Mouse (Mus musculus) spleen, adult 2 months (tissue): Measurements from ENCODE around the gene Ankmy2. TPM values are rescaled to one million over a fixed set of nuclear protein-coding genes. Genes with fewer than 3 reads are reported as not detected.

ENCODE experiments used
- DNase-seq, 2 experiments: peaks; one replicate each; pipeline versions ENCODE4 v3.0.0 to v3.0.0-alpha.2; 2012 to 2021; ENCODE audit warnings: low spot score in 2 of 2, low read depth in 1 of 2
- H3K27ac ChIP-seq: fragments of 200-500 bp; 2 replicates; pipeline ENCODE4 v1.5.1; 2012; ENCODE audit warnings: low read length, inconsistent platforms; ENCODE audit not compliant: insufficient read depth
- H3K27me3 ChIP-seq: fragments of 200-500 bp; 2 replicates; pipeline ENCODE4 v1.6.1; 2012; ENCODE audit warnings: mild to moderate bottlenecking, moderate library complexity, low read length, inconsistent platforms; ENCODE audit not compliant: control insufficient read depth, insufficient read depth
- H3K36me3 ChIP-seq: fragments of 200-500 bp; 2 replicates; pipeline ENCODE4 v1.6.1; 2012; ENCODE audit warnings: mild to moderate bottlenecking, low read length, inconsistent platforms; ENCODE audit not compliant: control insufficient read depth, insufficient read depth
- H3K4me1 ChIP-seq: fragments of 200-500 bp; 2 replicates; pipeline ENCODE4 v1.6.1; 2011; ENCODE audit warnings: inconsistent platforms; ENCODE audit not compliant: control insufficient read depth, insufficient read depth, insufficient read length
- H3K4me3 ChIP-seq: fragments of 200-500 bp; 2 replicates; pipeline ENCODE4 v1.5.1; 2011; ENCODE audit warnings: mild to moderate bottlenecking, inconsistent platforms; ENCODE audit not compliant: insufficient read depth, insufficient read length; ENCODE audit errors: extremely low read depth
- CTCF ChIP-seq: fragments of 200-500 bp; IDR thresholded peaks from 2 replicates; pipeline ENCODE4 v1.5.1; 2011; ENCODE audit warnings: mild to moderate bottlenecking, inconsistent platforms; ENCODE audit not compliant: insufficient read depth, insufficient read length, insufficient replicate concordance; ENCODE audit errors: extremely low read depth
- POLR2A ChIP-seq: fragments of 200-500 bp; IDR thresholded peaks from 2 replicates; pipeline ENCODE4 v1.6.1; 2011; ENCODE audit warnings: low read depth, low read length, inconsistent platforms
- WGBS: fragments of 180-500 bp; shearing (Covaris S2); methylation state at CpG from one replicate; pipeline ENCODE4 v1.1.7; 2018; 5-methylcytosine and 5-hydroxymethylcytosine counted together
- polyA plus RNA-seq: library from polyadenylated mRNA; depleted of rRNA; stranded (reverse); fragments of >200 nt; gene quantifications from 2 replicates; pipeline ENCODE4 v1.2.3, GENCODE M21; 2012; rRNA removed

Ankmy2 gene
- 3.6 and 4.2 TPM in 2 replicates for polyA plus RNA-seq

DNA sequence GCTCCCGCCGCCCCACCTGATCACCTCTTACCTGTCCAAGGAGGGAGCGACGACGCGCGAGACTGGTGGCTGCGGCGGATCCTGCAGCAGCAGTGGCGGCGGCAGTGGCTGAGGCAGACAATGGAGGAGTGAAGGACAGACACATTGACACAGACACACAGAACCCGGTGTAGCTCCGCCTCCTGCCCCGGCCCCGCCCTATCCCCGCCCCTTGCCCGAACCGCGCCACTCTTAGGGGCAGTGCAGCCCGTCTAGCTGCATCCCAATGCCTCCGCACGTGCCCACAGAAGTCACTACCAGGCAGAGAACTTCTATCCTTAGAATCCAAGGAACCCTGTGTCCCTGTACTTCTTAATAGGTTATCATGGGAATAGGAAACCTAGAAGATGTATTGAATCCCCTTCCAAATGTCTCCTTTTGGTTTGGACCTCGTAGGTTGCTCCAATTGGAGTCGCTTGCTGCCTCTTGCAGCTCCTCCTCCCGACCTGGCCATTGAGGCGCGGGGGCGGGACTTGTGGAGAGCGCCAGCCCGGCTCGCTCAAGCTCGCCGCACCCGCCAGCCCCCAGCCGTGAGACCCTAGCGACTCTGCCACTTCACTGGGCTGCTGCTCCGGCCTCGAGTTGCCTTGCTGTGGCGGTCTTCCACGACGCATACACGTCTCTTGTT is at the start of gene Ankmy2:
Gene Ankmy2, plus strand, starts transcription at position 478 of the 667 bp plus-strand sequence.
- H3K27ac ChIP-seq, result peak within 1 kb of the TSS; percentile 84
- peak; percentile 90 for TF ChIP-seq POLR2A
- no peak for TF ChIP-seq CTCF
- peak within 1 kb of the TSS; percentile 81 for H3K4me3 ChIP-seq
- peak; percentile 85 to 89 for DNase-seq
- H3K36me3 ChIP-seq, result no peaks in the 10 kb centered on the region
- H3K4me1 ChIP-seq, result peaks cover 11% of the 10 kb centered on the region; the same call in 1 of the 2 replicates
- no peaks in the 10 kb centered on the region for H3K27me3 ChIP-seq
- WGBS, result under 1% methylated on average over 42 of the region's 42 CpGs

DNA sequence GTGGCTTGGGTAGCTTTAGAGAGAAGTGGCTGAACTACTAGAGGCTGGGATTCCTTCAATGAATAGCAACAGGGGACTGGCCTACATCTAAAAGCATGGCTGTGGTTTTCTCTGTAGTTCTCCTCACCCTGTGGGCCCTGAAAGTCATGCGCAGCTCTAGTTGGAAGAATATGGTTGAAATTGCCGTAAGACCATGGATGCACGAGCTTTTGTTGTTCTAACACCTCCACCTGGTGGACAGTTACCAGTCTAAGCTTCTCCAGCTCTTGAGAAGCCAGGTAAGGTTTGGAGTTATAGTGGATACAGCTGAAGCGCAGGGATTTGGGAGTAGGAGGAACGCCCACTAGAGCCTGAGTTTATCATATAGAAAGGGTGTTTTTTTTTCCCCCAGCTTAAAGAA is 48.5 kb upstream of the Ankmy2 start:
- Histone ChIP-seq H3K27me3 (no peaks in the 10 kb centered on the region), H3K4me3 (no peak overlapping the region), H3K27ac (no peak overlapping the region), H3K4me1 (no peaks in the 10 kb centered on the region), H3K36me3 (peaks cover 20% of the 10 kb centered on the region)
- TF ChIP-seq CTCF (no peak), POLR2A (no peak)
- WGBS, result 93% methylated on average over 5 of the region's 5 CpGs
- no peak for DNase-seq

DNA sequence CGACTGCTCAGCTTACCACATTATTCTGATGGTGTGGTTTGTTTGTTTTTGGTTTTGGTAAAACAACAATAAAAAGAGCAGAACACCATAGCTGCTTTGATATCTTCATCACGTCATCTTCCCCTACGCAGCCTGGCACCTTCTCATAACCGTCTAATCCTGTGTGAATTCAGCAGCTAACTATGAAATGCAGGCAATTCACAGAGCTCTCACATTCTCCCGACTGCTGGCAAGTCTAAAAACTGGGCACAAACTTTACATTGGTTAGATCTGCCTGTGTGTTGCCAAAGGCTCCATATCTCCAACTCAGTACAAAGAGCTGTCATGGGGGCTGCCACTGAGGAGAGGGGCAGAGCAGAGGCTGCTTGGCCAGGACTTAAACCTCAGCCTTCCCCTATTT is 46.5 kb upstream of the Ankmy2 start:
- H3K4me1 ChIP-seq, result no peaks in the 10 kb centered on the region
- peaks cover 19% of the 10 kb centered on the region for H3K36me3 ChIP-seq
- TF ChIP-seq CTCF (no peak), POLR2A (no peak)
- no peaks in the 10 kb centered on the region for H3K27me3 ChIP-seq
- 88% methylated on average over 5 of the region's 5 CpGs for WGBS
- DNase-seq, result no peak
- H3K27ac ChIP-seq, result no peak overlapping the region
- H3K4me3 ChIP-seq, result no peak overlapping the region

DNA sequence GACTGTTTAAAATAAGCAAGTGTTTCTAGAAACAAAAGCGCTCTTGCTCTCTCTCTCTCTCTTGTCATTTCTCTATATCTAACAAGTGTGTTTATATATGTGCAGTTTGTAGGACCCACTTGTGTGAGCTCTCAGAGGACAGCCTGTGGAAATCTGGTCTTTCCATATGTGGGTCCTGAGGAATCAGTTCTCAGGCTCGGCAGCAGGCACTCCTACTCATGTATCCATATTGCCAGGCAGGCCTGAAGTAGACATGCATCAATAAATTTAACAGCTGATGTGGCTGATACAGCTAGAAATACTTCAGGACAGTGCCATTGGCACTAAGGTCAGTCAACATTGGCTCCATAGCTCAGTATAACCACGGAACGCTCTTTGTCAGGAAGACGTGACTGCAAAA is 45.8 kb upstream of the Ankmy2 start:
- TF ChIP-seq CTCF, result no peak
- no peak for TF ChIP-seq POLR2A
- WGBS, result 96% methylated on average over 5 of the region's 5 CpGs

DNA sequence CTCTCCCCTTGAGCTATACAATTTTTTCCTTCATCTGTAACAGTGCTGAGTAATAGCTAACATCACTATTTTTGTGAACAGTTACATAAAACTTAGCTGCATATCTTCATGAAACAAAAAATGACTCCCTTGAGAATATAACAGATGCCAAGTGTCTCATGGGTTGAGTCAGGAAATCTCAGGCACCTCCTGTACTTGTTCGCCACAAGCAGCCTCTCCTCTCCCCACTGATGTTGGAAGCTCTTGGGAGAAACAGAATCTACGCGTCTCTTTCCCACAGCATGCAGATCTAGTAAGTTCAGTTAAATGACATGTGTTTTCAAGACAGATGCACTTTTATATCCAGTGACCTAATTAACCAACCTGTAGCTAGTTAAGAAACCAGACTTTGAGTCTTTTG is 44.8 kb upstream of the Ankmy2 start:
- H3K36me3 ChIP-seq, result peaks cover 18% of the 10 kb centered on the region
- 87% methylated on average over 3 of the region's 3 CpGs for WGBS
- no peaks in the 10 kb centered on the region for H3K4me1 ChIP-seq
- no peak for DNase-seq
- TF ChIP-seq POLR2A, result no peak
- TF ChIP-seq CTCF, result no peak
- no peak overlapping the region for H3K27ac ChIP-seq
- H3K27me3 ChIP-seq, result no peaks in the 10 kb centered on the region
- H3K4me3 ChIP-seq, result no peak overlapping the region

More for the DNA sequence above, 45.8 kb upstream of the Ankmy2 start:
- H3K4me3 ChIP-seq, result no peak overlapping the region
- no peaks in the 10 kb centered on the region for H3K27me3 ChIP-seq
- no peak overlapping the region for H3K27ac ChIP-seq
- peaks cover 19% of the 10 kb centered on the region for H3K36me3 ChIP-seq
- no peaks in the 10 kb centered on the region for H3K4me1 ChIP-seq
- DNase-seq, result no peak

DNA sequence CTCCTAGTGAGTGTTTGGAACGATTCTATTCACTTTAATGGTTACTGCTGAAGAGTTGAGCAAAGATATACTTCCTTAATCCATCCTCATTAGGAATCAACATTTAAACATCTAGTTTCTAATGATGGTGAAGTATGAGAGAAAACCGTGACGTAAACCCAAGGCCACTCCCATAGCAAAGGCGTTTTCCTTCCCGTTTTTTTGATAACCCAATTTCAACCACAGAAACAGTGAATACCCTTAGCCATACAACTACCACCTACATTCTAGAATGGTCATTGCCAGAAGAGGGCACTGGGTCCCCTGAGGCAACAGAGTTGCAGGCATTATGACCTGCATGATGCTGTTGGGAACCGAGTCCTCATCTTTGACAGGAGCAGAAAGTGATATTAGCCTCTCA is 39.8 kb upstream of the Ankmy2 start:
- H3K4me3 ChIP-seq, result no peak overlapping the region
- no peak for TF ChIP-seq CTCF
- TF ChIP-seq POLR2A, result no peak
- no peaks in the 10 kb centered on the region for H3K27me3 ChIP-seq
- H3K27ac ChIP-seq, result no peak overlapping the region
- H3K4me1 ChIP-seq, result no peaks in the 10 kb centered on the region
- 84% methylated on average over 6 of the region's 6 CpGs for WGBS
- no peak for DNase-seq
- H3K36me3 ChIP-seq, result peaks cover 6% of the 10 kb centered on the region

DNA sequence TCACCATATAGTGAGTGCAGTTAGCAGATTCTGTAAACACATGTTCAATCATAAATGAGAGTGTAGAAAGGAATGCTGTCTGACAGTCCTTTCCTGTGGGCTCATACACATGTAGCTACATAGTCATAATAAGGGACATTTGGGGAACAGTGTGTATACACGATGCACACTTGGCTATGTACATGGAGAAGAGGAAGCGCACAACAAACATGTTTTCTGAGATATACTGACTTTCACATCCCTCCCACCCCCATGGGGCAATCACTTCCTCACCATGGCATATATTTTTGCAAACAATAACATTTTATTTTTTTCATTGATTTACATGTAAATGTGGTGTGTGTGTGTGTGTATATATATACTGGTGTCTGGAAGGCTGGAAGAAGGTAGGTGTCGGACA is 37.7 kb upstream of the Ankmy2 start:
- Histone ChIP-seq H3K36me3 (peaks cover 6% of the 10 kb centered on the region), H3K4me3 (no peak overlapping the region), H3K4me1 (no peaks in the 10 kb centered on the region), H3K27me3 (no peaks in the 10 kb centered on the region), H3K27ac (no peak overlapping the region)
- WGBS, result 87% methylated on average over 3 of the region's 3 CpGs
- no peak for DNase-seq
- TF ChIP-seq POLR2A, result no peak
- TF ChIP-seq CTCF, result no peak
